In genomic region chr5:117824486-117824885, GRCm38 (mm10) we compare ENCODE assay signal across 12 mouse cellular contexts. TPM values are rescaled to one million over a fixed set of nuclear protein-coding genes. Genes with fewer than 3 reads are reported as not detected.
DNase-seq lines count a peak whose midpoint lies in the region; ATAC-seq and TF ChIP-seq lines count a peak whose summit lies in the region.
"Had no signal": no experiment of that assay in that cellular context is flagged by ENCODE, and none has a peak within 500 bp of the region (broad histone marks: within the 10 kb centered on the region; RNA-seq: fewer than 3 reads in every experiment).

No protein-coding gene starts in this region.

- WGBS in kidney, embryonic 15.5 days, result 80% methylated on average over 5 of the region's 5 CpGs
- 72% methylated on average over 5 of the region's 5 CpGs for WGBS in stomach, postnatal 0 days

- no peak for ATAC-seq in kidney, embryonic 15.5 days (replicated peaks; ENCODE audit: low FRiP score)
- no peak for ATAC-seq in stomach, postnatal 0 days (ENCODE audit: low FRiP score, low TSS enrichment)

- DNase-seq in kidney, adult 9 months, result peak; percentile 11
- DNase-seq in testis, postnatal 10 days (ENCODE audit: low spot score), result no peak
- DNase-seq in R1 (ENCODE audit: low read depth, low spot score), result peak; percentile 68
- no peak for DNase-seq in stomach, postnatal 0 days (ENCODE audit: low spot score)
- DNase-seq in layer of hippocampus, adult 9-11 months, result no peak
- no peak for DNase-seq in heart, adult 8-10 months (ENCODE audit: low spot score)

- no peaks in the 10 kb centered on the region for H3K36me3 ChIP-seq in kidney, embryonic 15.5 days
- no peaks in the 10 kb centered on the region for H3K36me3 ChIP-seq in testis, adult 2 months (ENCODE audit: control insufficient read depth, insufficient read depth, low read length)
- H3K36me3 ChIP-seq in stomach, postnatal 0 days (ENCODE audit: control insufficient read depth, insufficient read depth, low read length), result no peaks in the 10 kb centered on the region
- H3K36me3 ChIP-seq: heart, embryonic 15.5 days; stomach, embryonic 15.5 days had no signal

- H3K27me3 ChIP-seq in kidney, embryonic 15.5 days, result no peaks in the 10 kb centered on the region
- no peaks in the 10 kb centered on the region for H3K27me3 ChIP-seq in testis, adult 2 months (ENCODE audit: control insufficient read depth, insufficient read depth, low read length)
- H3K27me3 ChIP-seq in stomach, postnatal 0 days (ENCODE audit: control insufficient read depth, insufficient read depth, low read length), result no peaks in the 10 kb centered on the region
- H3K27me3 ChIP-seq: stomach, embryonic 15.5 days had no signal

- no peak for TF ChIP-seq EP300 in stomach, postnatal 0 days (optimal IDR thresholded peaks at IDR 0.05)

- no peak overlapping the region for H3K4me3 ChIP-seq in kidney, embryonic 15.5 days (replicated peaks)
- no peak overlapping the region for H3K4me3 ChIP-seq in testis, adult 2 months (ENCODE audit: control insufficient read depth, low read depth, low read length)
- no peak overlapping the region for H3K4me3 ChIP-seq in stomach, postnatal 0 days (ENCODE audit: low read depth, low read length)
- H3K4me3 ChIP-seq: heart, embryonic 15.5 days; stomach, embryonic 15.5 days had no signal

- H3K9me3 ChIP-seq in kidney, embryonic 15.5 days (replicated peaks), result no peaks in the 10 kb centered on the region
- no peaks in the 10 kb centered on the region for H3K9me3 ChIP-seq in stomach, postnatal 0 days (ENCODE audit: control insufficient read depth, low read length)
- H3K9me3 ChIP-seq: heart, embryonic 15.5 days; stomach, embryonic 15.5 days had no signal

- peak; percentile 3; the same call in 1 of the 2 replicates for TF ChIP-seq CTCF in testis, adult 2 months (IDR thresholded peaks at IDR 0.05; ENCODE audit: control insufficient read depth, insufficient read depth, insufficient replicate concordance, low read depth, low read length)
- peak; percentile 60 for TF ChIP-seq CTCF in stomach, postnatal 0 days (IDR thresholded peaks at IDR 0.05; ENCODE audit: low read depth)

- H3K4me1 ChIP-seq in kidney, embryonic 15.5 days, result peaks cover 14% of the 10 kb centered on the region
- no peaks in the 10 kb centered on the region for H3K4me1 ChIP-seq in testis, adult 2 months (ENCODE audit: control insufficient read depth, insufficient read depth, low read length)
- H3K4me1 ChIP-seq in stomach, postnatal 0 days (replicated peaks; ENCODE audit: control insufficient read depth, insufficient read depth), result no peaks in the 10 kb centered on the region
- H3K4me1 ChIP-seq: heart, embryonic 15.5 days; stomach, embryonic 15.5 days had no signal

- TF ChIP-seq POLR2A in testis, adult 2 months (IDR thresholded peaks at IDR 0.05; ENCODE audit: control insufficient read depth, low read depth, low read length), result no peak

- H3K9ac ChIP-seq in kidney, embryonic 15.5 days, result no peak overlapping the region
- H3K9ac ChIP-seq in stomach, postnatal 0 days (ENCODE audit: low read length), result no peak overlapping the region
- H3K9ac ChIP-seq: heart, embryonic 15.5 days; stomach, embryonic 15.5 days had no signal

- no peak overlapping the region for H3K27ac ChIP-seq in kidney, embryonic 15.5 days
- no peak overlapping the region for H3K27ac ChIP-seq in testis, adult 2 months (ENCODE audit: control insufficient read depth, insufficient read depth, low read depth, low read length)
- H3K27ac ChIP-seq in stomach, postnatal 0 days (replicated peaks), result no peak overlapping the region
- H3K27ac ChIP-seq: heart, embryonic 15.5 days; stomach, embryonic 15.5 days had no signal

- no peak overlapping the region for H3K4me2 ChIP-seq in kidney, embryonic 15.5 days
- no peak overlapping the region for H3K4me2 ChIP-seq in stomach, postnatal 0 days (replicated peaks; ENCODE audit: low read depth)
- H3K4me2 ChIP-seq: heart, embryonic 15.5 days; stomach, embryonic 15.5 days had no signal

RNA-seq across cellular contexts. Expression of gene Nos1, which starts 43.7 kb away (rescaled TPM):
- polyA plus RNA-seq in kidney, embryonic 15.5 days (2015; fragmentation: Nextera tagmentation; extraction: Ambion mirVana), result 0.92 and 0.96 TPM in 2 replicates
- polyA plus RNA-seq in testis, adult 2 months (2012; rRNA removed), result 0.89 and 0.94 TPM in 2 replicates
- 1.2 TPM in 2 replicates for polyA plus RNA-seq in stomach, postnatal 0 days (2015; fragmentation: Nextera tagmentation; extraction: Ambion mirVana)
- total RNA-seq in heart, adult 8-10 months (2022), result under 1 TPM; 0.31 to 0.57 (median 0.48) TPM
- total RNA-seq: common myeloid progenitor, adult 5-6 weeks; megakaryocyte-erythroid progenitor cell, adult 5-6 weeks had no signal

Comparison
In these comparisons a context has a peak if more than half of its experiments do, and no peak if none do; other contexts are left out.
1. DNase-seq: peak in kidney, adult 9 months (single experiment) and R1 (single experiment); none in testis, postnatal 10 days (single experiment), stomach, postnatal 0 days (single experiment), layer of hippocampus, adult 9-11 months (single experiment) and heart, adult 8-10 months (single experiment).